11 mouse cellular contexts compared by ENCODE assay signal in the genomic region with DNA sequence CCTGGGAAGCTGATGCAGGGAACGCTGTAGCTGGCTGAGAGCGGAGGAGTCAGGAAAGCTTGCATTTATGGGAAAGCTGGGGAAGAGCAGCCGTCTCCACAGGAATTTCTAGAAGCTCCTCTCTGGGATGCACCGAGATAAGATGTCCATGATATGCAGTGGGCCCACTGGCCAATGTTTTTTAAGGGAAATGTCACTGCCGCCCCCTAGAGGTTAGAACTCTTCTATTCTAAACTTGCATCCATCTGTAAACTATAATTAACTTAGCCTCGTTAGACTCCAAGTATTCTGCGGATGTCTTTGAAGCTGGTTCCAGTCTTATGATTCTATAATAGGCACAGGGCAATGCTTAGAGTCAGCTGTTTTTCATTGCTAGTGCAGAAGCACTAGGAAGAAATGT. TPM values are rescaled to one million over a fixed set of nuclear protein-coding genes. Genes with fewer than 3 reads are reported as not detected.
DNase-seq lines count a peak whose midpoint lies in the region; ATAC-seq and TF ChIP-seq lines count a peak whose summit lies in the region.
"Had no signal": no experiment of that assay in that cellular context is flagged by ENCODE, and none has a peak within 500 bp of the region (broad histone marks: within the 10 kb centered on the region; RNA-seq: fewer than 3 reads in every experiment).

No protein-coding gene starts in this region.

- TF ChIP-seq POLR2A in cerebellum, adult 2 months (IDR thresholded peaks at IDR 0.05; ENCODE audit: borderline replicate concordance, insufficient read depth, low read length) = no peak

- DNase-seq in cerebellum, adult 2 months = peak in 1 of 2 experiments; percentile 41
- DNase-seq in cerebellum, postnatal 4 days (ENCODE audit: low spot score in 2 of 2) = no peak
- DNase-seq in layer of hippocampus, adult 11-12 months (ENCODE audit: low spot score) = peak; percentile 54
- DNase-seq in layer of hippocampus, adult 8-10 months (ENCODE audit: low spot score in 2 of 2) = no peak
- peak; percentile 19 for DNase-seq in ZHBTc4 (ENCODE audit: low read depth, low spot score)
- peak; percentile 41 to 70 for DNase-seq in left cerebral cortex, postnatal 10 days (ENCODE audit: extremely low spot score in 1 of 2, low spot score in 2 of 2)
- no peak for DNase-seq in adrenal gland, adult 18-20 months (ENCODE audit: low spot score in 2 of 2)
- DNase-seq: B cell, adult 2 months had no signal

- TF ChIP-seq CTCF in cerebellum, adult 2 months (IDR thresholded peaks at IDR 0.05; ENCODE audit: borderline replicate concordance, insufficient read depth, low read depth, low read length) = peak; percentile 18; the same call in 1 of the 2 replicates

- no peak overlapping the region for H3K27ac ChIP-seq in cerebellum, adult 2 months (ENCODE audit: insufficient read depth, low read length)

- no peak overlapping the region for H3K4me3 ChIP-seq in cerebellum, adult 2 months (replicated peaks; ENCODE audit: insufficient read depth, low read depth, low read length)

- intact Hi-C loops in left cerebral cortex, postnatal 10 days (cut with DNase I) = no loop called here

- H3K27me3 ChIP-seq in cerebellum, adult 2 months (ENCODE audit: control insufficient read depth, insufficient read depth, low read length) = no peaks in the 10 kb centered on the region

- ATAC-seq in CD4-positive, CD25-positive, alpha-beta regulatory T cell, adult 4 months = no peak

- WGBS in cerebellum, adult 2 months = 37% methylated on average over 7 of the region's 7 CpGs

- peaks cover 8% of the 10 kb centered on the region; the same call in 1 of the 2 replicates for H3K4me1 ChIP-seq in cerebellum, adult 2 months (ENCODE audit: control insufficient read depth, insufficient read depth, low read length)

RNA-seq across cellular contexts. Expression of gene Emilin3, which starts 43.2 kb away (rescaled TPM):
- 6.4 and 7.6 TPM in 2 replicates for polyA plus RNA-seq in cerebellum, adult 2 months (2012; rRNA removed)
- under 1 TPM in 3 of 4 experiments, not detected in 1; 0.12 to 0.20 (median 0.18) TPM for total RNA-seq in layer of hippocampus, adult 8-10 months (2022)
- under 1 TPM; 0.47 to 0.66 TPM for total RNA-seq in left cerebral cortex, postnatal 10 days (2021)
- not detected for total RNA-seq in adrenal gland, adult 18-20 months (2021)
- not detected for polyA plus RNA-seq in CD4-positive, CD25-positive, alpha-beta regulatory T cell, adult 4 months (2017; shearing (Covaris generic))
- total RNA-seq: megakaryocyte, adult 5-6 weeks had no signal
- polyA plus RNA-seq: spleen, adult 2 months had no signal

Comparison
In these comparisons a context has a peak if more than half of its experiments do, and no peak if none do; other contexts are left out.
1. DNase-seq: peak in layer of hippocampus, adult 11-12 months (single experiment), ZHBTc4 (single experiment) and left cerebral cortex, postnatal 10 days (2 of 2); none in cerebellum, postnatal 4 days (0 of 2), layer of hippocampus, adult 8-10 months (0 of 2) and adrenal gland, adult 18-20 months (0 of 2).